Mouse (Mus musculus) forebrain, embryonic 11.5 days (tissue): ENCODE results near the gene Csmd2. TPM values are rescaled to one million over a fixed set of nuclear protein-coding genes. Genes with fewer than 3 reads are reported as not detected.

Source experiments
- ATAC-seq: fragments of 200-750 bp; cut with Nextera tagmentation; replicated peaks from 2 replicates; pipeline ENCODE4 v1.8.0; 2017; ENCODE audit warnings: moderate TSS enrichment; ENCODE audit not compliant: low FRiP score
- DNase-seq: peaks from one replicate; pipeline ENCODE4 v3.0.0-alpha.2; 2017; ENCODE audit warnings: low spot score
- H3K27ac ChIP-seq: fragments of 300-500 bp; sonication (generic); 2 replicates; pipeline ENCODE4 v1.5.1; 2014; ENCODE audit warnings: low read depth, low read length
- H3K27me3 ChIP-seq: fragments of 300-500 bp; sonication (generic); 2 replicates; pipeline ENCODE4 v1.6.1; 2014; ENCODE audit warnings: mild to moderate bottlenecking, low read length, mixed read lengths; ENCODE audit not compliant: control insufficient read depth, insufficient read depth
- H3K36me3 ChIP-seq: fragments of 300-500 bp; sonication (generic); 2 replicates; pipeline ENCODE4 v1.6.1; 2014; ENCODE audit warnings: mild to moderate bottlenecking, low read length, moderate library complexity, mixed read lengths; ENCODE audit not compliant: control insufficient read depth, insufficient read depth
- H3K4me1 ChIP-seq: fragments of 300-500 bp; sonication (generic); replicated peaks from 2 replicates; pipeline ENCODE4 v1.6.1; 2014; ENCODE audit warnings: low read length, mixed read lengths; ENCODE audit not compliant: control insufficient read depth, insufficient read depth
- H3K4me2 ChIP-seq: fragments of 300-500 bp; sonication (generic); 2 replicates; pipeline ENCODE4 v1.6.1; 2014; ENCODE audit warnings: low read depth, mild to moderate bottlenecking, low read length, moderate library complexity, mixed read lengths; ENCODE audit not compliant: severe bottlenecking
- H3K4me3 ChIP-seq: fragments of 300-500 bp; sonication (generic); 2 replicates; pipeline ENCODE4 v1.5.1; 2014; ENCODE audit warnings: low read depth, low read length
- H3K9ac ChIP-seq: fragments of 300-500 bp; sonication (generic); 2 replicates; pipeline ENCODE4 v1.6.1; 2014; ENCODE audit warnings: low read length
- H3K9me3 ChIP-seq: fragments of 300-500 bp; sonication (generic); 2 replicates; pipeline ENCODE4 v1.6.1; 2016; ENCODE audit warnings: low read length, mixed read lengths; ENCODE audit not compliant: control insufficient read depth
- WGBS: fragments of 180-500 bp; shearing (Covaris S2); extraction: QIAGEN DNeasy Blood & Tissue Kit; methylation state at CpG from one replicate; pipeline ENCODE4 v1.1.7; 2014; 5-methylcytosine and 5-hydroxymethylcytosine counted together
- polyA plus RNA-seq: library from polyadenylated mRNA; unstranded; fragments of >200 nt; fragmentation: Nextera tagmentation; extraction: Ambion mirVana; gene quantifications from 2 replicates; pipeline ENCODE4 v1.2.1, GENCODE M21; 2014

Csmd2 gene
- polyA plus RNA-seq, 1 experiment from 2014 or later, result 1.3 TPM

DNA sequence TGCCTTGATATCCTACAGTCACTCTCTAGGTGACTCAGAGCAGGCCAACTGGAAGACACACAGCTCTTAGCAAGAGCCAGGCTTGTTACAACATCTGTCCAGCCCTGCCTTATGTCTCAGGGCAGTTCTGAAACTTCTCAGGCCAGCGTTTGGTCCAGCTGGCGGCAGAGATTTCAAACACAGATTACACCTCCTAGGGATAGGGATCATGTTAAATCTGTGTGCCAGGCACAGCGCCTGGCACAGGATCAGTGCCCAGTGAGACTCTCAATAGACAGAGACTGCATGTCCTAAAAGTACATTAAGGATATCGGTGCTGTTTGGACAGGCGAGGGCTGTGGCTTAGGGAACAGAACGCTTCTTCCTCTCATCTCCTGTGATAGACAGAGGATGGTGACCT is 385.5 kb downstream of the Csmd2 start:
- 90% methylated on average over 6 of the region's 6 CpGs for WGBS
- Histone ChIP-seq H3K4me1 (no peaks in the 10 kb centered on the region), H3K9ac (no peak overlapping the region), H3K27me3 (no peaks in the 10 kb centered on the region), H3K4me3 (no peak overlapping the region), H3K4me2 (no peak overlapping the region), H3K36me3 (no peaks in the 10 kb centered on the region), H3K9me3 (no peaks in the 10 kb centered on the region), H3K27ac (no peak overlapping the region)
- ATAC-seq (no peak), DNase-seq (no peak)

GRCm38 (mm10) chr4:128374051-128374450 is 386.4 kb downstream of the Csmd2 start:
- Histone ChIP-seq H3K4me2 (no peak overlapping the region), H3K27ac (no peak overlapping the region), H3K9me3 (no peaks in the 10 kb centered on the region), H3K4me3 (no peak overlapping the region), H3K36me3 (no peaks in the 10 kb centered on the region), H3K27me3 (no peaks in the 10 kb centered on the region), H3K9ac (no peak overlapping the region), H3K4me1 (no peaks in the 10 kb centered on the region)
- 92% methylated on average over 5 of the region's 5 CpGs for WGBS
- DNase-seq (no peak), ATAC-seq (no peak)

DNA sequence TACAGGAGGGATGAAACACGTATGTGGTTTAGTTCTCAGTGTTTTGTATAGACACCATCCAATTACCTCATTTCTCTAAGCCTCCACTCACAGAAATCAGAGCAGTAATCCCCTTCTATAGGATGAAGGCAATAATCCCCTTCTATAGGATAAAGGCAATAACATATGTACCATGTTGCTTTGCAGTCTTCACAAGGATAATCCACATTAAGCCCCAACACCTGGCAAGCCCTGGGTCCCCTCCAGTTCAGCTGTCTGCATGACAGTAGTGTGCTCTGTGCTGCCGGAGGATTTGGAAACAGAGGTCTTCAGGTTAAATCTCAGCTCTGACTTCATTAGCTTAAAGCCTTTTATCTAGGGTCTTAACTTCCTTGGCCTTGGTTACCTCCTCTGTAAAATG is 391.3 kb downstream of the Csmd2 start:
- 41% methylated on average over 2 of the region's 2 CpGs for WGBS
- no peak for ATAC-seq
- H3K9me3 ChIP-seq, result no peaks in the 10 kb centered on the region
- H3K4me2 ChIP-seq, result no peak overlapping the region
- H3K9ac ChIP-seq, result no peak overlapping the region
- no peak for DNase-seq
- H3K4me1 ChIP-seq, result no peaks in the 10 kb centered on the region
- no peak overlapping the region for H3K4me3 ChIP-seq
- no peaks in the 10 kb centered on the region for H3K27me3 ChIP-seq
- H3K27ac ChIP-seq, result no peak overlapping the region
- no peaks in the 10 kb centered on the region for H3K36me3 ChIP-seq

- no peaks in the 10 kb centered on the region for H3K36me3 ChIP-seq
- H3K4me3 ChIP-seq, result no peak overlapping the region
- no peak for ATAC-seq
- no peak overlapping the region for H3K4me2 ChIP-seq
- no peak for DNase-seq
- no peak overlapping the region for H3K27ac ChIP-seq
- no peaks in the 10 kb centered on the region for H3K9me3 ChIP-seq
- H3K9ac ChIP-seq, result no peak overlapping the region
- no peaks in the 10 kb centered on the region for H3K4me1 ChIP-seq
- H3K27me3 ChIP-seq, result no peaks in the 10 kb centered on the region
- 83% methylated on average over 6 of the region's 6 CpGs for WGBS
These were observed 393.7 kb downstream of the Csmd2 start for GRCm38 (mm10) chr4:128381331-128381730.

GRCm38 (mm10) chr4:128383800-128384199 is 396.1 kb downstream of the Csmd2 start:
- H3K9ac ChIP-seq, result no peak overlapping the region
- 92% methylated on average over 7 of the region's 7 CpGs for WGBS
- no peak overlapping the region for H3K4me2 ChIP-seq
- H3K27me3 ChIP-seq, result no peaks in the 10 kb centered on the region
- DNase-seq (no peak), ATAC-seq (no peak)
- H3K9me3 ChIP-seq, result no peaks in the 10 kb centered on the region
- H3K27ac ChIP-seq, result no peak overlapping the region
- H3K4me1 ChIP-seq, result no peaks in the 10 kb centered on the region
- H3K36me3 ChIP-seq, result no peaks in the 10 kb centered on the region
- no peak overlapping the region for H3K4me3 ChIP-seq

DNA sequence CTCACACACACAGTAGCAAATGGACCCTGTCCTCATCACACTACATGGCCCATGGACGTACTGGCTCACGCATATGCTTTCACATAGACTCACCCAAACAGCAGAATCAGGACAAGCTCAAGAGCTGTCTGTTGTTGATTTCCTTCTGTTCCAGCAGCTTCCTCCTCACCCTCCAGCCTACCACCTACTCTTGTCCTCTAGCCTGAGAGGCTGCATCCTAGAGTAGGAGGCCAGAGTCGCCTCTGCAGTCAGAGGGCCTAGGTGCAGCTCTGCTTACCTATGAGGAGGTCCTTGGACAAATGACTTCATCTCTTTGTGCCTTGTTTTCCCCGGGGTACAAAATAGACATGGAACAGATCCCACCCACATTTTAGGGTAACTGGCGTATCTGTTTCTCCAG is 403.8 kb downstream of the Csmd2 start:
- H3K27ac ChIP-seq, result no peak overlapping the region

GRCm38 (mm10) chr4:128392279-128392678 is 404.6 kb downstream of the Csmd2 start:
- ATAC-seq (no peak), DNase-seq (no peak)
- no peaks in the 10 kb centered on the region for H3K9me3 ChIP-seq
- peaks cover 3% of the 10 kb centered on the region; the same call in 1 of the 2 replicates for H3K4me1 ChIP-seq
- H3K4me2 ChIP-seq, result no peak overlapping the region
- WGBS, result 28% methylated on average over 3 of the region's 3 CpGs
- no peak overlapping the region for H3K27ac ChIP-seq
- no peaks in the 10 kb centered on the region for H3K36me3 ChIP-seq
- no peak overlapping the region for H3K4me3 ChIP-seq
- 0 out of 2 replicates have a peak overlapping the region, but pooled peaks have one; percentile 32 for H3K9ac ChIP-seq
- no peaks in the 10 kb centered on the region for H3K27me3 ChIP-seq

More for the DNA sequence above, 403.8 kb downstream of the Csmd2 start:
- no peak overlapping the region for H3K9ac ChIP-seq
- ATAC-seq (no peak), DNase-seq (no peak)
- H3K36me3 ChIP-seq, result no peaks in the 10 kb centered on the region
- H3K4me1 ChIP-seq, result peaks cover 3% of the 10 kb centered on the region; the same call in 1 of the 2 replicates
- no peaks in the 10 kb centered on the region for H3K9me3 ChIP-seq
- no peak overlapping the region for H3K4me2 ChIP-seq
- H3K27me3 ChIP-seq, result no peaks in the 10 kb centered on the region
- WGBS, result 92% methylated on average over 5 of the region's 5 CpGs
- H3K4me3 ChIP-seq, result no peak overlapping the region

GRCm38 (mm10) chr4:128393864-128394263 is 406.2 kb downstream of the Csmd2 start:
- Histone ChIP-seq H3K4me2 (no peak overlapping the region), H3K9me3 (no peaks in the 10 kb centered on the region), H3K27me3 (no peaks in the 10 kb centered on the region), H3K4me1 (peaks cover 3% of the 10 kb centered on the region; the same call in 1 of the 2 replicates), H3K4me3 (no peak overlapping the region), H3K36me3 (no peaks in the 10 kb centered on the region), H3K27ac (no peak overlapping the region), H3K9ac (no peak overlapping the region)
- 90% methylated on average over 4 of the region's 4 CpGs for WGBS
- DNase-seq (no peak), ATAC-seq (no peak)

DNA sequence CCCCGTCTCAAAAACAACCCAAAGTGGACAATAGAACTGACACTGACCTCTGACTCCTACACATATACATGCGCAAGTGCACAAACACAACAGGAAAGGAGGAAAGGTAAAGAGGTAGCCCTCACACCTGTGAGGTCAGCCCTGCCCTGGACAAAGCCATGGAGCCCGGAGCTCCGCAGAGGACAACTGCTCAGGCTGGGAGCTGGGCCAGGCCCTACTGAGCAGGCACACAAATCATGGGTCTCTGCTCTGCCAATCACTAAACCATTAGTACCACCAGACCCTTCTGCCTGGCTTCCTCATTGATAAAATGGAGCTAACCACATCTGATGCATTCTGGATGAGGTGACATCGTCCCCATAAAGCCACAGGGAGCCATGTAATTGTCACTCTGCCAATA is 409.0 kb downstream of the Csmd2 start:
- peaks cover 3% of the 10 kb centered on the region; the same call in 1 of the 2 replicates for H3K4me1 ChIP-seq
- H3K36me3 ChIP-seq, result no peaks in the 10 kb centered on the region
- no peak overlapping the region for H3K9ac ChIP-seq
- ATAC-seq, result no peak
- 90% methylated on average over 5 of the region's 5 CpGs for WGBS
- no peak for DNase-seq
- no peak overlapping the region for H3K4me2 ChIP-seq
- H3K27ac ChIP-seq, result no peak overlapping the region
- H3K4me3 ChIP-seq, result no peak overlapping the region
- H3K9me3 ChIP-seq, result no peaks in the 10 kb centered on the region
- H3K27me3 ChIP-seq, result no peaks in the 10 kb centered on the region
